Mouse (Mus musculus) cortical plate, adult 2 months (tissue): ENCODE results near the gene Smc1a.
A peak's percentile ranks its signal among the peaks of the same experiment; 100 is the strongest.

Experiments used
- CTCF ChIP-seq: fragments of 200-500 bp; IDR thresholded peaks from 2 replicates; pipeline ENCODE4 v1.5.1; 2011; ENCODE audit warnings: mild to moderate bottlenecking, control low read depth, low read length; ENCODE audit not compliant: insufficient read depth; ENCODE audit errors: extremely low read depth
- POLR2A ChIP-seq: fragments of 200-500 bp; IDR thresholded peaks from 2 replicates; pipeline ENCODE4 v1.6.1; 2011; ENCODE audit warnings: mild to moderate bottlenecking, low read length, control low read depth; ENCODE audit not compliant: insufficient read depth; ENCODE audit errors: extremely low read depth

DNA sequence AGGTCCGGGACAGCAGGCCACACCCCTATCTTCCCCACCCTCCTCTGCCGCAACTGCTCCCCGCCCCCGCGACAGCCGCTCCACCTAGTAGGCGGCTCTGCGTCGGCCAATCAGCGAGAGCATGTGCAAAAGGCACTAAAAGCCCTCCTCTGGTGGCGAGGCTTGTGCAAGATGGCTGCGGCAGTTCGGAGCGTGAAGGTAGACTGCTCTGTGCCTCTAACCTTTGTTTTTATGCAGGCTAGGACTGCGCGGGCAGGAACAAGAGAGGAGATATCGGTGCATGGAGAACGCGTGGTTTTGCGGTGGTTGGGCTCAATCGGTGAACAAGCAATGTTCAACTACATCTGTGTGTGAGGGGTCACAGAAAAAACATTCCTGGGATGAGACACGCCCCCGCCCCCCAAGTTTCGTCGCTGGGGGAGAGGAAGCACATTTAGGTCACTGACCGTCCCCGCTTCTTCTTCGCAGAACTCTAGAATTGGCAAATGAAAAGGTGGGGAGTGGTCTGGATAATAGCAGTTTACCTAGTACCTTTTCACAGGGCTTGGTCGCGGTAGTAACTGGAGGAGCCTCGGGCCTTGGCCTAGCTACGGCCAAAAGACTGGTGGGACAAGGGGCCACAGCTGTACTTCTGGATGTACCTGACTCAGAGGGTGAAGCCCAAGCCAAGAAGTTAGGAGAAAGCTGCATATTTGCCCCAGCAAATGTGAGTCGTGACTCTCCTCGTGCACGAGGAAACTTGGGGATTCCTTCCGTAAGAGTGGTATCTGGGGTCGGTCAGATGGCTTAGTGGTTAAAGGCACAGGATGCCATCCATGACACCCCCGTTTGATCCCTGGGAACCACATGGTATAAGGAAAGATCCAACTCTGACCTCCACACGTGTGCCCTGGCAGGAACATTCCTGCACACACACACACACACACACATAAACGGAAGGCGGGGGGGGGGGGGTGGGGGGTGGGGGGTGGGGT lies 14.2 kb upstream of the Smc1a start, which contains the start of gene Hsd17b10:
- TF ChIP-seq POLR2A (peak; percentile 91), CTCF (no peak)
